Mouse (Mus musculus) bone marrow, adult 2 months (tissue): Measurements from ENCODE around the gene Disp1.

Experiments used
- CTCF ChIP-seq: fragments of 200-500 bp; IDR thresholded peaks from 2 replicates; pipeline ENCODE4 v1.5.1; 2011; ENCODE audit warnings: low read length, control low read depth; ENCODE audit not compliant: control insufficient read depth, insufficient read depth
- POLR2A ChIP-seq: fragments of 200-500 bp; IDR thresholded peaks from 2 replicates; pipeline ENCODE4 v1.6.1; 2011; ENCODE audit warnings: low read depth, mild to moderate bottlenecking, control low read depth, low read length, borderline replicate concordance; ENCODE audit not compliant: control insufficient read depth

- TF ChIP-seq CTCF (no peak), POLR2A (no peak)
Observed at GRCm38 (mm10) chr1:183181030-183181395, 40.3 kb downstream of the Disp1 start.
